Mouse (Mus musculus) kidney, postnatal 25 days (tissue): ENCODE measurements around the gene Dnajc30.

Experiments used
- DNase-seq, 2 experiments: peaks; one replicate each; pipeline ENCODE4 v3.0.0; 2021; ENCODE audit warnings: mixed read lengths in 2 of 2

The Dnajc30 gene

DNA sequence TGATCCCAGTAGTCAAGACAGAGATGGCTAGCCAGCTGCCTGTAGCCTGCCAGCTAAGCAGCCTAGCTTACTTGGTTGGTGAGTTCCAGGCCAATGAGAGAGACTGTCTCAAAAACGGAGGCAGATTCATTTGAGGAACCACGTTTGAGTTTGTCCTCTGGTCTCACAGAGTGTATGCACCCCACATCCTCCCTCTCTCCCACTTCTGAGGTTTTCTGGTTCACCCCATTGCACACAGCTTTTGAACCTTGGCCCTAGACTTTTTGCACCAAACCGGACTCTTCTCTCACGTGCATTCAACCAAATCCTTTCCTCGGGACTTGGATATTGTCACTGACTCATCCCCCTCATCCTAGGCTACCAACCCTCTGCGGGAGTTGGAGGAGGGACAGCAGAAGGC is 46.0 kb downstream of the Dnajc30 start:
- DNase-seq = peak; percentile 53 to 73

DNA sequence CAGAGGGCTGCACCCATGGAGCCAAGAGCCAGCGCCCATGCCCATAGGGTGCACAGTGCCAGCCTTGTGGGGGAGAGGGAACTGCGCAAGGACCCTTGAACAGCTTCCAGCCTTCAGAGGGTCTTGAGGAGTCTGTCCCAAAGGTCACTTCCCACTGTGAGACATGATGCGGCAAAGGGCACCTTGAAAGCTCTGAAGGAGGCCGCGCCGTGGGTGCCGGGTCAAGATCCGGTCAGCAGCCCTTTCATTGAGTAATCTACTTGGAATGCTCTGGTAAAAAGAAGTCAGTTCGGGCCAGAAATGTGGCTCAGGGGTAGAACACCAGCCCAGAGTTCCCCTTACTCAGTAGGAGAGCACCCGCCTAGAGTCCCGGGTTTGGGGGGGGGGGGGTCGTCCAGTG is 49.8 kb downstream of the Dnajc30 start:
- DNase-seq = peak; percentile 32 to 75

DNA sequence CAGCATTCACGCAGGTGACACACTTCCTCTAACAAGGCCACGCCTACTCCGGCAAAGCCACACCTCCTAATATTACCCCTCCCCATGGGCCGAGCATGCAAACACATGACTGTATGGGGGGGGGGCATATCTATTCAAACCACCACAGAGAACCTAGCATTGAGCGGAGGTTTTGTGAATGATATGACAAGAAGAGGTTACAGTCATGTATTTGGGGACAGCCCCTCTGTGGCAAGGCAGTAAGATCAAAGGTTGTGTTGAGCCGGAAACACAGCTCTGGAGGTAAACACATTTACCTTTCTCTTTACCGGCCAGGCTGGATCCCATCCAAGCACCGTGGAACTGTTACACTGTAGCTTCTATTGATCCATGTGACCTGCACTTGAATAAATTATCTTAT is 51.2 kb downstream of the Dnajc30 start:
- DNase-seq = no peak
